ENCODE assay signal across 20 mouse cellular contexts in genomic region chr3:55909290-55909689, GRCm38 (mm10).
DNase-seq lines count a peak whose midpoint lies in the region; ATAC-seq and TF ChIP-seq lines count a peak whose summit lies in the region.
"Had no signal": no experiment of that assay in that cellular context is flagged by ENCODE, and none has a peak within 500 bp of the region (broad histone marks: within the 10 kb centered on the region; RNA-seq: fewer than 3 reads in every experiment).

No protein-coding gene starts in this region.

- 82% methylated on average over 1 of the region's 1 CpGs for WGBS in heart, embryonic 12.5 days
- WGBS in forebrain, postnatal 0 days: 58% methylated on average over 1 of the region's 1 CpGs

- no peaks in the 10 kb centered on the region for H3K27me3 ChIP-seq in heart, embryonic 12.5 days (replicated peaks)
- H3K27me3 ChIP-seq in forebrain, postnatal 0 days (ENCODE audit: insufficient read depth, low read length): no peaks in the 10 kb centered on the region
- H3K27me3 ChIP-seq: megakaryocyte, embryonic 14.5 days; neural tube, embryonic 12.5 days had no signal

- no peak for ATAC-seq in heart, embryonic 12.5 days (ENCODE audit: insufficient number of reproducible peaks, low FRiP score)
- ATAC-seq in granulocyte monocyte progenitor cell, adult 5-6 weeks (replicated peaks; ENCODE audit: poor library complexity, severe bottlenecking): peak; percentile 86
- no peak for ATAC-seq in forebrain, postnatal 0 days
- ATAC-seq: hindbrain, postnatal 0 days had no signal

- DNase-seq in adrenal gland, adult 8-10 months: peak; percentile 25
- no peak for DNase-seq in adrenal gland, postnatal 4 days (ENCODE audit: low spot score in 2 of 2)
- DNase-seq in heart, postnatal 10 days: peak; percentile 19 to 21
- peak; percentile 79 for DNase-seq in adipocyte (ENCODE audit: low spot score)
- no peak for DNase-seq in forebrain, postnatal 0 days
- no peak for DNase-seq in cerebellum, postnatal 36 days
- DNase-seq: cerebellum, postnatal 10 days; gastrocnemius, postnatal 10 days; kidney, adult 11 months; layer of hippocampus, postnatal 36 days; lung, adult 2 months; right cerebral cortex, postnatal 14 days had no signal

- H3K27ac ChIP-seq in heart, embryonic 12.5 days (ENCODE audit: poor library complexity, severe bottlenecking): no peak overlapping the region
- H3K27ac ChIP-seq in forebrain, postnatal 0 days (ENCODE audit: low read depth, low read length): no peak overlapping the region
- H3K27ac ChIP-seq: hindbrain, postnatal 0 days; kidney, postnatal 0 days; neural tube, embryonic 12.5 days had no signal

- no peak overlapping the region for H3K9ac ChIP-seq in heart, embryonic 12.5 days
- no peak overlapping the region for H3K9ac ChIP-seq in forebrain, postnatal 0 days
- H3K9ac ChIP-seq: neural tube, embryonic 12.5 days had no signal

- no peaks in the 10 kb centered on the region for H3K9me3 ChIP-seq in heart, embryonic 12.5 days (replicated peaks)
- H3K9me3 ChIP-seq in forebrain, postnatal 0 days (ENCODE audit: low read length): no peaks in the 10 kb centered on the region
- H3K9me3 ChIP-seq: megakaryocyte, embryonic 14.5 days; neural tube, embryonic 12.5 days had no signal

- no peaks in the 10 kb centered on the region for H3K4me1 ChIP-seq in heart, embryonic 12.5 days (replicated peaks)
- H3K4me1 ChIP-seq in forebrain, postnatal 0 days (ENCODE audit: insufficient read depth): no peaks in the 10 kb centered on the region
- H3K4me1 ChIP-seq: megakaryocyte, embryonic 14.5 days; neural tube, embryonic 12.5 days had no signal

- intact Hi-C loops in heart, postnatal 10 days (cut with DNase I): no loop called here

- no peak overlapping the region for H3K4me3 ChIP-seq in heart, embryonic 12.5 days
- no peak overlapping the region for H3K4me3 ChIP-seq in forebrain, postnatal 0 days (ENCODE audit: low read depth, low read length)
- H3K4me3 ChIP-seq: erythroblast, embryonic 14.5 days; megakaryocyte, embryonic 14.5 days; neural tube, embryonic 12.5 days had no signal

- H3K36me3 ChIP-seq in heart, embryonic 12.5 days: no peaks in the 10 kb centered on the region
- no peaks in the 10 kb centered on the region for H3K36me3 ChIP-seq in forebrain, postnatal 0 days (ENCODE audit: insufficient read depth)
- H3K36me3 ChIP-seq: neural tube, embryonic 12.5 days had no signal

- H3K4me2 ChIP-seq in heart, embryonic 12.5 days: no peak overlapping the region
- no peak overlapping the region for H3K4me2 ChIP-seq in forebrain, postnatal 0 days (ENCODE audit: low read depth)
- H3K4me2 ChIP-seq: liver, embryonic 11.5 days; neural tube, embryonic 12.5 days had no signal

- TF ChIP-seq CTCF in forebrain, postnatal 0 days (IDR thresholded peaks at IDR 0.05; ENCODE audit: low read depth): no peak

Comparison
In these comparisons a context has a peak if more than half of its experiments do, and no peak if none do; other contexts are left out.
1. DNase-seq: peak in adrenal gland, adult 8-10 months (single experiment), heart, postnatal 10 days (2 of 2) and adipocyte (single experiment); none in adrenal gland, postnatal 4 days (0 of 2), forebrain, postnatal 0 days (single experiment) and cerebellum, postnatal 36 days (0 of 2).